22 mouse cellular contexts compared by ENCODE assay signal in genomic region chr2:25987817-25988216, GRCm38 (mm10). TPM values are rescaled to one million over a fixed set of nuclear protein-coding genes. Genes with fewer than 3 reads are reported as not detected.
DNase-seq lines count a peak whose midpoint lies in the region; ATAC-seq lines count a peak whose summit lies in the region.
"Had no signal": no experiment of that assay in that cellular context is flagged by ENCODE, and none has a peak within 500 bp of the region (broad histone marks: within the 10 kb centered on the region; RNA-seq: fewer than 3 reads in every experiment).

No protein-coding gene starts in this region.

- ATAC-seq in neural tube, embryonic 13.5 days (ENCODE audit: low read depth), result no peak
- no peak for ATAC-seq in kidney, embryonic 14.5 days (ENCODE audit: low FRiP score, low TSS enrichment)
- ATAC-seq: activated CD4-positive, CD25-positive, alpha-beta regulatory T cell, adult 4 months; forebrain, embryonic 13.5 days; forebrain, embryonic 15.5 days; forebrain, postnatal 0 days; Patski had no signal

- H3K36me3 ChIP-seq in neural tube, embryonic 13.5 days, result no peaks in the 10 kb centered on the region
- no peaks in the 10 kb centered on the region for H3K36me3 ChIP-seq in kidney, embryonic 14.5 days (ENCODE audit: control insufficient read depth, insufficient read depth, low read length)
- H3K36me3 ChIP-seq: embryonic facial prominence, embryonic 12.5 days; forebrain, embryonic 15.5 days had no signal

- DNase-seq in gastrocnemius, adult 18-20 months (ENCODE audit: low spot score), result peak; percentile 50
- no peak for DNase-seq in gastrocnemius, postnatal 4 days (ENCODE audit: low spot score in 2 of 2)
- no peak for DNase-seq in neural tube, embryonic 10.5 days (ENCODE audit: extremely low spot score, low spot score)
- peak; percentile 54 for DNase-seq in brain, adult 2 months (ENCODE audit: low read depth, low spot score)
- DNase-seq in skeletal muscle tissue, adult 2 months (ENCODE audit: low read depth, low spot score), result peak; percentile 58
- no peak for DNase-seq in ovary, adult 18-20 months (ENCODE audit: low spot score)
- DNase-seq: adrenal gland, adult 8-10 months; adrenal gland, postnatal 14 days; adrenal gland, postnatal 36 days; cerebellum, adult 11 months; cerebellum, adult 18-20 months; cerebellum, adult 9-10 months; cerebellum, postnatal 10 days; embryo, embryonic 11 days; forebrain, postnatal 0 days had no signal

- no peaks in the 10 kb centered on the region for H3K9me3 ChIP-seq in neural tube, embryonic 13.5 days
- H3K9me3 ChIP-seq in kidney, embryonic 14.5 days (ENCODE audit: control insufficient read depth, low read length), result no peaks in the 10 kb centered on the region
- H3K9me3 ChIP-seq: embryonic facial prominence, embryonic 12.5 days; forebrain, embryonic 13.5 days; forebrain, embryonic 15.5 days had no signal

- H3K27me3 ChIP-seq in neural tube, embryonic 13.5 days, result no peaks in the 10 kb centered on the region
- H3K27me3 ChIP-seq in kidney, embryonic 14.5 days (ENCODE audit: control insufficient read depth, insufficient read depth, low read length), result no peaks in the 10 kb centered on the region
- H3K27me3 ChIP-seq: embryonic facial prominence, embryonic 12.5 days; forebrain, embryonic 13.5 days; forebrain, embryonic 15.5 days; Patski had no signal

- no peak overlapping the region for H3K27ac ChIP-seq in neural tube, embryonic 13.5 days (replicated peaks)
- no peak overlapping the region for H3K27ac ChIP-seq in kidney, embryonic 14.5 days (ENCODE audit: low read depth, low read length)
- H3K27ac ChIP-seq: embryonic facial prominence, embryonic 12.5 days; forebrain, embryonic 13.5 days; forebrain, embryonic 15.5 days had no signal

- peaks cover 9% of the 10 kb centered on the region for H3K4me1 ChIP-seq in neural tube, embryonic 13.5 days (replicated peaks)
- peaks cover 5% of the 10 kb centered on the region; the same call in 1 of the 2 replicates for H3K4me1 ChIP-seq in kidney, embryonic 14.5 days (ENCODE audit: control insufficient read depth, insufficient read depth, low read length)

- WGBS in neural tube, embryonic 13.5 days, result 89% methylated on average over 6 of the region's 6 CpGs
- WGBS in kidney, embryonic 14.5 days, result 87% methylated on average over 6 of the region's 6 CpGs

- no peak overlapping the region for H3K4me3 ChIP-seq in neural tube, embryonic 13.5 days
- no peak overlapping the region for H3K4me3 ChIP-seq in kidney, embryonic 14.5 days (ENCODE audit: low read length)
- H3K4me3 ChIP-seq: embryonic facial prominence, embryonic 12.5 days; forebrain, embryonic 13.5 days; forebrain, embryonic 15.5 days had no signal

- 0 out of 2 replicates have a peak overlapping the region, but pooled peaks have one; percentile 5 for H3K9ac ChIP-seq in neural tube, embryonic 13.5 days
- H3K9ac ChIP-seq in kidney, embryonic 14.5 days (ENCODE audit: low read depth, low read length), result no peak overlapping the region
- H3K9ac ChIP-seq: embryonic facial prominence, embryonic 12.5 days; forebrain, embryonic 13.5 days; forebrain, embryonic 15.5 days; forebrain, postnatal 0 days had no signal

- no peak overlapping the region for H3K4me2 ChIP-seq in neural tube, embryonic 13.5 days
- no peak overlapping the region for H3K4me2 ChIP-seq in kidney, embryonic 14.5 days (replicated peaks; ENCODE audit: low read depth, low read length)
- H3K4me2 ChIP-seq: embryonic facial prominence, embryonic 12.5 days; forebrain, embryonic 13.5 days; forebrain, embryonic 15.5 days had no signal

RNA-seq across cellular contexts. Expression of gene Camsap1, which starts 4.7 kb away (rescaled TPM):
- total RNA-seq in gastrocnemius, adult 18-20 months (2021), result 10 to 100 TPM; 41.6 to 52.5 TPM
- 10 to 100 TPM; 34.2 to 45.1 TPM for total RNA-seq in gastrocnemius, postnatal 4 days (2021)
- polyA plus RNA-seq in neural tube, embryonic 13.5 days (2015; fragmentation: Nextera tagmentation; extraction: Ambion mirVana), result 55.6 and 61.4 TPM in 2 replicates
- 12.6 and 24.8 TPM in 2 replicates for polyA plus RNA-seq in kidney, embryonic 14.5 days (2014; fragmentation: Nextera tagmentation; extraction: Ambion mirVana)

RNA-seq across cellular contexts. Expression of gene Ubac1, which starts 33.7 kb away (rescaled TPM):
- total RNA-seq in gastrocnemius, adult 18-20 months (2021), result 100 to 1,000 TPM; 210 to 235 TPM
- 100 to 1,000 TPM; 186 to 187 TPM for total RNA-seq in gastrocnemius, postnatal 4 days (2021)
- 116 and 124 TPM in 2 replicates for polyA plus RNA-seq in neural tube, embryonic 13.5 days (2015; fragmentation: Nextera tagmentation; extraction: Ambion mirVana)
- 80.0 and 94.3 TPM in 2 replicates for polyA plus RNA-seq in kidney, embryonic 14.5 days (2014; fragmentation: Nextera tagmentation; extraction: Ambion mirVana)

Comparison
In these comparisons a context has a peak if more than half of its experiments do, and no peak if none do; other contexts are left out.
1. DNase-seq: peak in gastrocnemius, adult 18-20 months (single experiment), brain, adult 2 months (single experiment) and skeletal muscle tissue, adult 2 months (single experiment); none in gastrocnemius, postnatal 4 days (0 of 2), neural tube, embryonic 10.5 days (single experiment) and ovary, adult 18-20 months (single experiment).